Mouse (Mus musculus): ENCODE results near the gene Nrg3.

- TF ChIP-seq TCF12 (IDR thresholded peaks at IDR 0.05; ENCODE audit: insufficient read depth, poor library complexity, severe bottlenecking) (no peak), E2F4 (IDR thresholded peaks at IDR 0.05; ENCODE audit: insufficient read depth) (no peak), POLR2A (IDR thresholded peaks at IDR 0.05; ENCODE audit: insufficient read length, low read depth) (no peak), TCF3 (IDR thresholded peaks at IDR 0.05; ENCODE audit: insufficient read length, low read depth) (no peak), MYOG (IDR thresholded peaks at IDR 0.05; ENCODE audit: control insufficient read depth in 1 of 3, insufficient read depth in 1 of 3, insufficient read length in 2 of 3, low read depth in 2 of 3) (no peak), MYOD1 (IDR thresholded peaks at IDR 0.05; ENCODE audit: control insufficient read depth in 1 of 3, insufficient read length in 2 of 3, low read depth in 2 of 3) (no peak), CEBPB (IDR thresholded peaks at IDR 0.05; ENCODE audit: insufficient read depth, poor library complexity, severe bottlenecking) (no peak), USF1 (IDR thresholded peaks at IDR 0.05; ENCODE audit: low read depth) (no peak), SRF (IDR thresholded peaks at IDR 0.05; ENCODE audit: control insufficient read depth, insufficient read length, low read depth) (no peak), MAX (IDR thresholded peaks at IDR 0.05; ENCODE audit: low read depth) (no peak), POLR2AphosphoS2 (IDR thresholded peaks at IDR 0.05; ENCODE audit: insufficient read length, low read depth) (no peak), REST (IDR thresholded peaks at IDR 0.05; ENCODE audit: insufficient read depth, insufficient read length) (no peak)
Measured at GRCm38 (mm10) chr14:39373220-39373619, 99.7 kb downstream of the Nrg3 start.

Measured in myocyte (in vitro differentiated cells).